Mouse (Mus musculus) adipocyte (in vitro differentiated cells): ENCODE measurements around the gene Trim75.
"Not testable (repeated sequence)": the region's sequence is repeated elsewhere in the genome, so short reads cannot be mapped to it uniquely, and the experiment has no call there.

Experiments
- DNase-seq: peaks from one replicate; pipeline ENCODE4 v3.0.0-alpha.2; 2016; ENCODE audit warnings: low spot score

Trim75 gene

GRCm38 (mm10) chr8:64987731-64988130 lies at the start of gene Trim75:
TSS of gene Trim75 (minus strand) at chr8:64987831.
- DNase-seq, result no peak

GRCm38 (mm10) chr8:65037117-65037533 lies 49.5 kb upstream of the Trim75 start, which contains the start of gene Apela:
TSS of gene Apela (minus strand) at chr8:65037336.
- DNase-seq, result no peak

- no peak for DNase-seq
These were observed 46.5 kb upstream of the Trim75 start for GRCm38 (mm10) chr8:65034136-65034535.

- DNase-seq, result no peak
These were observed 45.4 kb upstream of the Trim75 start for GRCm38 (mm10) chr8:65033056-65033455.

GRCm38 (mm10) chr8:65032107-65032506 lies 44.5 kb upstream of the Trim75 start:
- DNase-seq, result no peak

- no peak for DNase-seq
These were observed 43.3 kb upstream of the Trim75 start for GRCm38 (mm10) chr8:65030735-65031485.

GRCm38 (mm10) chr8:65029776-65030175 lies 42.1 kb upstream of the Trim75 start:
- no peak for DNase-seq

- no peak for DNase-seq
These were observed 41.5 kb upstream of the Trim75 start for GRCm38 (mm10) chr8:65028959-65029686.

- DNase-seq, result peak; percentile 30
These were observed 34.9 kb upstream of the Trim75 start for GRCm38 (mm10) chr8:65022485-65022884.

GRCm38 (mm10) chr8:65018423-65018822 lies 30.8 kb upstream of the Trim75 start, which contains the start of the genes Trim61 and Trim60:
TSS of gene Trim61 (minus strand) at chr8:65018523.
TSS of gene Trim60 (minus strand) at chr8:65018584.
- DNase-seq, result no peak

- DNase-seq, result not testable (repeated sequence)
These were observed 20.0 kb upstream of the Trim75 start for GRCm38 (mm10) chr8:65007616-65008015.

- no peak for DNase-seq
These were observed 11.3 kb upstream of the Trim75 start for GRCm38 (mm10) chr8:64998806-64999365.

GRCm38 (mm10) chr8:64983150-64983897 lies 4.3 kb downstream of the Trim75 start:
- DNase-seq, result no peak

- DNase-seq, result peak; percentile 25
These were observed 24.8 kb downstream of the Trim75 start for GRCm38 (mm10) chr8:64962836-64963235.

GRCm38 (mm10) chr8:64959025-64959424 lies 28.6 kb downstream of the Trim75 start:
- DNase-seq, result no peak

- DNase-seq, result no peak
These were observed 35.5 kb downstream of the Trim75 start for GRCm38 (mm10) chr8:64952101-64952500.

GRCm38 (mm10) chr8:64948371-64948770 lies 39.3 kb downstream of the Trim75 start:
- no peak for DNase-seq

- no peak for DNase-seq
These were observed 40.0 kb downstream of the Trim75 start for GRCm38 (mm10) chr8:64947698-64948034.

GRCm38 (mm10) chr8:64946820-64947697 lies 40.6 kb downstream of the Trim75 start, which contains the start of gene Tmem192:
TSS of gene Tmem192 (plus strand) at chr8:64947185.
- peak; percentile 87 for DNase-seq

GRCm38 (mm10) chr8:64946441-64946819 lies 41.2 kb downstream of the Trim75 start:
- DNase-seq, result no peak

GRCm38 (mm10) chr8:64945606-64946005 lies 42.0 kb downstream of the Trim75 start:
- DNase-seq, result no peak
